Mouse (Mus musculus) forebrain, embryonic 11.5 days (tissue): ENCODE measurements around the gene Gm2237. TPM values are rescaled to one million over a fixed set of nuclear protein-coding genes. Genes with fewer than 3 reads are reported as not detected.
"Not testable (repeated sequence)": the region's sequence is repeated elsewhere in the genome, so short reads cannot be mapped to it uniquely, and the experiment has no call there.

ENCODE experiments used
- ATAC-seq: fragments of 200-750 bp; cut with Nextera tagmentation; replicated peaks from 2 replicates; pipeline ENCODE4 v1.8.0; 2017; ENCODE audit warnings: moderate TSS enrichment; ENCODE audit not compliant: low FRiP score
- DNase-seq: peaks from one replicate; pipeline ENCODE4 v3.0.0-alpha.2; 2017; ENCODE audit warnings: low spot score
- H3K27ac ChIP-seq: fragments of 300-500 bp; sonication (generic); 2 replicates; pipeline ENCODE4 v1.5.1; 2014; ENCODE audit warnings: low read depth, low read length
- H3K27me3 ChIP-seq: fragments of 300-500 bp; sonication (generic); 2 replicates; pipeline ENCODE4 v1.6.1; 2014; ENCODE audit warnings: mild to moderate bottlenecking, low read length, mixed read lengths; ENCODE audit not compliant: control insufficient read depth, insufficient read depth
- H3K36me3 ChIP-seq: fragments of 300-500 bp; sonication (generic); 2 replicates; pipeline ENCODE4 v1.6.1; 2014; ENCODE audit warnings: mild to moderate bottlenecking, low read length, moderate library complexity, mixed read lengths; ENCODE audit not compliant: control insufficient read depth, insufficient read depth
- H3K4me1 ChIP-seq: fragments of 300-500 bp; sonication (generic); replicated peaks from 2 replicates; pipeline ENCODE4 v1.6.1; 2014; ENCODE audit warnings: low read length, mixed read lengths; ENCODE audit not compliant: control insufficient read depth, insufficient read depth
- H3K4me2 ChIP-seq: fragments of 300-500 bp; sonication (generic); 2 replicates; pipeline ENCODE4 v1.6.1; 2014; ENCODE audit warnings: low read depth, mild to moderate bottlenecking, low read length, moderate library complexity, mixed read lengths; ENCODE audit not compliant: severe bottlenecking
- H3K4me3 ChIP-seq: fragments of 300-500 bp; sonication (generic); 2 replicates; pipeline ENCODE4 v1.5.1; 2014; ENCODE audit warnings: low read depth, low read length
- H3K9ac ChIP-seq: fragments of 300-500 bp; sonication (generic); 2 replicates; pipeline ENCODE4 v1.6.1; 2014; ENCODE audit warnings: low read length
- H3K9me3 ChIP-seq: fragments of 300-500 bp; sonication (generic); 2 replicates; pipeline ENCODE4 v1.6.1; 2016; ENCODE audit warnings: low read length, mixed read lengths; ENCODE audit not compliant: control insufficient read depth
- WGBS: fragments of 180-500 bp; shearing (Covaris S2); extraction: QIAGEN DNeasy Blood & Tissue Kit; methylation state at CpG from one replicate; pipeline ENCODE4 v1.1.7; 2014; 5-methylcytosine and 5-hydroxymethylcytosine counted together
- polyA plus RNA-seq: library from polyadenylated mRNA; unstranded; fragments of >200 nt; fragmentation: Nextera tagmentation; extraction: Ambion mirVana; gene quantifications from 2 replicates; pipeline ENCODE4 v1.2.1, GENCODE M21; 2014

Gene Gm2237
- 4.0 and 4.1 TPM in 2 replicates for polyA plus RNA-seq

DNA sequence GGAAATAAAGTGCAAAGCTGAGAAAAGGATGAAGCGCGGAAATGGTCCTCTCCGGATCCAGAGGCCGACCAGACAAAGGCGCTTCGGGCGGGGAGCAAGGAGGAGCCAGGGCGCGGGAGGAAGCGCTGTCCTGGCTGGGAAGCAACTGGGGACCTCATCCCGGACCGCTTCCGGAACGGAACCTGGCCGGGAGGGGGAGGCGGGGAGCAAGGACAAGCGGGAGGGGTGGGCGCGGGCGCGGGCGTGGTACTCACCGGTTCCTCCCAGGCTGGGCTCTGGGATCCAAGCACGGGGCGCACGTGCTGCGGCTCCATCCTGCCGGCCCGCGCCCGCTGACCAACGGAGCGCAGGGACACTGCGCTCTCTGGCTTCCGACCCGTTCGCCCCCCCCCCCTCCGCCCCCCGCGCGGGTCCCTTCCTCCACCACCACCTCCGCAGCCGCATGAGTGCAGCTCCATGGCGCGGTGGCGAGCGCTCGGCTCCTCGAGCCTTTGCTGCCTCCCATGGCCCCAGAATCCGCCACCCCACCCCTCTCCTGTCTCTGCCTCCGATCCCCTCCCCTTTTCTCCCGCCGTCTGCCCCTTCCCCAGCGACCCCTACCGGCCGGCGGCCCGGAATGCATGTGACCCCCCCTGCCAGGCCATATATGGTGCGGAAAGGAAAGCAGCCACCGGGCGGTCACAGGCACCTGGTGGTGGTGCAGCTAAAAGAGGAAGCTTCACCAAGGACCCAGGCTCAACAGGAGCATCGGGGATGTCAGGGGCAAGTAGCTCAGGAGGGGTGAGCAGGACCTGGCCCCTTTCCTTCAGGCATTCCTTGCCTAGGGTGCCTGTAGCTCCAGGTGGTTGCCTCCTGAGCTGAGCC, at the start of gene Gm2237:
TSS of gene Gm2237 (minus strand) at position 332 of the 864 bp plus-strand sequence.
- not testable (repeated sequence) for H3K9me3 ChIP-seq, H3K27ac ChIP-seq, H3K27me3 ChIP-seq, ATAC-seq, H3K4me1 ChIP-seq, H3K36me3 ChIP-seq
- Histone ChIP-seq H3K4me2 (peak within 1 kb of the TSS; percentile 36; the same call in 1 of the 2 replicates), H3K9ac (peak within 1 kb of the TSS; percentile 52), H3K4me3 (peak within 1 kb of the TSS; percentile 39)
- 0% methylated on average over 17 of the region's 62 CpGs for WGBS
- DNase-seq, result peak; percentile 70

DNA sequence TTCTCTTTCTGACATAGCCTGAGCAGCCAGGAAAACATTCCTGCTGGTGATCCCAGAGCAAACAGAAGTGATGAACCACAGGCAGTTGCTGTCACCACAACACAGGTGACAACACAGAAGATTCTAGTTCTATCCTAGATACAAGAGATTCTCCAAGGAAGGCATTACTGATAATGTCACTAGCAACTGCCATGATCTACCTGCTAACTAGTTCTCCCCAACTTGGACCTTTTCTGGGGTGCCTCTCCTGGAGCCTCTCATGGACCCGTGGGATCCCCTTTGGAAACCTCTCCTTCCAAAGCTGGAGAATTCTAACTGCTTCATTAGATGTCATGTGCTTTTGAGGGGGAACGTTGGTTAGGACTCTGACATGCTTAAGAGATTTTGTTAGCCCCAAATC, 17.5 kb upstream of the Gm2237 start, which contains the start of gene Gm5458:
TSS of gene Gm5458 (minus strand) at position 101 of the 400 bp plus-strand sequence.
- not testable (repeated sequence) for H3K4me1 ChIP-seq, DNase-seq, H3K9ac ChIP-seq, H3K4me3 ChIP-seq, H3K9me3 ChIP-seq, ATAC-seq, H3K27ac ChIP-seq, H3K36me3 ChIP-seq, H3K4me2 ChIP-seq, H3K27me3 ChIP-seq
- WGBS, result 78% methylated on average over 1 of the region's 2 CpGs

DNA sequence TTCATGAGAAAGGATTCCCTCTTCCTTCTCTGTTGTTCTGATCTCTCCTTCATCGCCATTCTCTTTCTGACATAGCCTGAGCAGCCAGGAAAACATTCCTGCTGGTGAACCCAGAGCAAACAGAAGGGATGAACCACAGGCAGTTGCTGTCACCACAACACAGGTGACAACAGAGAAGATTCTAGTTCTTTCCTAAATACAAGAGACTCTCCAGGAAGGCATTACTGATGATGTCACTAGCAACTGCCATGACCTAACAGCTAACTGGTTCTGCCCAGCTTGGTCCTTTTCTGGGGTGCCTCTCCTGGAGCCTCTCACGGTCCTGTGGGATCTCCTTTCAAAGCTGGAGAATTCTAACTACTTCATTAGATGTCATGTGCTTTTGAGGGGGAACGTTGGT, 35.1 kb downstream of the Gm2237 start, which contains the start of gene Gm2244:
TSS of gene Gm2244 (minus strand) at position 101 of the 400 bp plus-strand sequence.
- H3K36me3 ChIP-seq, H3K4me3 ChIP-seq, H3K9me3 ChIP-seq, H3K9ac ChIP-seq, H3K27me3 ChIP-seq, H3K4me2 ChIP-seq, DNase-seq, H3K4me1 ChIP-seq, H3K27ac ChIP-seq, ATAC-seq: not testable (repeated sequence)
- WGBS, result 80% methylated on average over 1 of the region's 3 CpGs

Other genes with a start within 250 kb of the Gm2237 start
- gene Gm21738, start 166.2 kb downstream of the Gm2237 start, polyA plus RNA-seq, result 0.60 TPM in 1 of 2 replicates, not detected in the other
- gene Gm2244, start 35.2 kb downstream of the Gm2237 start, polyA plus RNA-seq, result not detected in 2 replicates
- not detected in 2 replicates for gene Gm5458, start 17.4 kb upstream of the Gm2237 start, polyA plus RNA-seq
- 45.2 and 46.6 TPM in 2 replicates for gene Nid2, start 166.1 kb upstream of the Gm2237 start, polyA plus RNA-seq
- gene Rtraf, start 238.7 kb upstream of the Gm2237 start, polyA plus RNA-seq, result 245 and 274 TPM in 2 replicates